Mouse (Mus musculus): ENCODE data around the gene Gm17018.

GRCm38 (mm10) chr19:45549128-45549915, 11.1 kb upstream of the Gm17018 start:
- no peak for TF ChIP-seq FLI1 (IDR thresholded peaks at IDR 0.05; ENCODE audit: low read length)
- no peak for TF ChIP-seq GATA1 (IDR thresholded peaks at IDR 0.05; ENCODE audit: borderline replicate concordance, low read length)

Measured in megakaryocyte, embryonic 14.5 days (primary cell).